Mouse (Mus musculus) C2C12 (cell line): ENCODE data around the gene Epha1. TPM values are rescaled to one million over a fixed set of nuclear protein-coding genes. Genes with fewer than 3 reads are reported as not detected.

Source experiments
- H3K27me3 ChIP-seq: one replicate; pipeline ENCODE4 v1.6.1; 2011; ENCODE audit not compliant: control insufficient read depth, insufficient read depth, insufficient read length
- H3K36me3 ChIP-seq: one replicate; pipeline ENCODE4 v1.6.1; 2011; ENCODE audit not compliant: control insufficient read depth, insufficient read depth
- H3K4me3 ChIP-seq: one replicate; pipeline ENCODE4 v1.5.1; 2011; ENCODE audit warnings: mild to moderate bottlenecking, control low read depth; ENCODE audit not compliant: poor library complexity, insufficient read depth, severe bottlenecking
- H3K79me2 ChIP-seq: one replicate; pipeline ENCODE4 v1.6.1; 2011; ENCODE audit not compliant: control insufficient read depth, insufficient read depth
- H3K79me3 ChIP-seq: one replicate; pipeline ENCODE4 v1.6.1; 2011; ENCODE audit warnings: low read depth, control low read depth
- H3ac ChIP-seq: one replicate; pipeline ENCODE3; 2011; ENCODE audit warnings: low read depth; ENCODE audit not compliant: control insufficient read depth, insufficient read length
- CEBPB ChIP-seq: IDR thresholded peaks from one replicate; pipeline ENCODE4 v1.6.1; 2011; ENCODE audit warnings: low read depth, mild to moderate bottlenecking, control low read depth, moderate library complexity
- CTCF ChIP-seq: IDR thresholded peaks from one replicate; pipeline ENCODE4 v1.5.1; 2011; ENCODE audit not compliant: control insufficient read depth, insufficient read depth, insufficient read length
- FOSL1 ChIP-seq: IDR thresholded peaks from one replicate; pipeline ENCODE4 v1.8.0; 2011; ENCODE audit warnings: mild to moderate bottlenecking, low read length; ENCODE audit not compliant: poor library complexity, insufficient read depth, severe bottlenecking
- MAX ChIP-seq: IDR thresholded peaks from one replicate; pipeline ENCODE4 v1.6.1; 2011; ENCODE audit warnings: mild to moderate bottlenecking, control low read depth
- MYOD1 ChIP-seq: IDR thresholded peaks from one replicate; pipeline ENCODE4 v1.6.1; 2011; ENCODE audit warnings: low read depth; ENCODE audit not compliant: control insufficient read depth, insufficient read length
- MYOG ChIP-seq: IDR thresholded peaks from one replicate; pipeline ENCODE4 v1.6.1; 2011; ENCODE audit not compliant: control insufficient read depth, insufficient read length; ENCODE audit errors: extremely low read depth
- USF1 ChIP-seq: IDR thresholded peaks from one replicate; pipeline ENCODE4 v1.6.1; 2011; ENCODE audit warnings: low read depth, mild to moderate bottlenecking, control low read depth, moderate library complexity
- polyA plus RNA-seq: library from polyadenylated mRNA; unstranded; fragments of >200 nt; fragmentation: generic; extraction: Trizol; gene quantifications from one replicate; pipeline ENCODE4 v1.2.1, GENCODE M21; 2012; ENCODE audit warnings: missing spikeins

Epha1 gene
- polyA plus RNA-seq, 1 experiment, result 8.4 TPM

GRCm38 (mm10) chr6:42328757-42329156, 44.3 kb downstream of the Epha1 start:
- Histone ChIP-seq H3ac (no peak overlapping the region), H3K4me3 (no peak overlapping the region), H3K79me3 (no peaks in the 10 kb centered on the region), H3K36me3 (no peaks in the 10 kb centered on the region), H3K79me2 (no peaks in the 10 kb centered on the region), H3K27me3 (no peaks in the 10 kb centered on the region)
- no peak for TF ChIP-seq USF1
- no peak for TF ChIP-seq FOSL1
- TF ChIP-seq CTCF, result no peak
- TF ChIP-seq CEBPB, result no peak
- no peak for TF ChIP-seq MYOD1
- TF ChIP-seq MYOG, result no peak
- TF ChIP-seq MAX, result no peak

- Histone ChIP-seq H3K79me2 (no peaks in the 10 kb centered on the region), H3ac (no peak overlapping the region), H3K36me3 (no peaks in the 10 kb centered on the region), H3K27me3 (no peaks in the 10 kb centered on the region), H3K4me3 (no peak overlapping the region), H3K79me3 (no peaks in the 10 kb centered on the region)
- TF ChIP-seq MYOD1, result no peak
- no peak for TF ChIP-seq USF1
- TF ChIP-seq MYOG, result no peak
- TF ChIP-seq CTCF, result no peak
- no peak for TF ChIP-seq FOSL1
- TF ChIP-seq CEBPB, result no peak
- no peak for TF ChIP-seq MAX
Observed at GRCm38 (mm10) chr6:42326509-42326908, 46.6 kb downstream of the Epha1 start.

DNA sequence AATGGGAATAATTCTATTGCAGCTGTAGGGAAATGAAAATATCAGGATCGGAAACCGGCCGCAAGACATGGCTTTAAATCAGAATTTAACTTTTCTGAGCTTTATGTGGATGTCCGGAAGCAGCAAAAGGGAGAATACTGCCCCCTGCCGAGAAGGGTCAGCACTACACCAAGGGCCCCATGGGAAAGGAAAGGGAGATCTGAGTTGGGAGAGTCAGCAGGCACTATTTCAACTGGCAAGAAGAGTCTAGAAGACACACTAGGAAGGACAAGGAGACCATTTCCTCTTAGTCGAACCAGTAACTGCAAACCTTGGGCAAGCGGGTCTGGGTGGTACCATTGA, 47.8 kb downstream of the Epha1 start:
- TF ChIP-seq MYOG (no peak), USF1 (no peak), FOSL1 (no peak), MYOD1 (no peak), CEBPB (no peak), CTCF (peak; percentile 44), MAX (peak; percentile 28)
- Histone ChIP-seq H3ac (peak overlapping the region; percentile 71), H3K4me3 (peak overlapping the region; percentile 39), H3K27me3 (no peaks in the 10 kb centered on the region), H3K79me3 (no peaks in the 10 kb centered on the region), H3K36me3 (no peaks in the 10 kb centered on the region), H3K79me2 (no peaks in the 10 kb centered on the region)

- Histone ChIP-seq H3K4me3 (peak within 1 kb of the TSS; percentile 39), H3ac (peak within 1 kb of the TSS; percentile 71), H3K36me3 (no peaks in the 10 kb centered on the region), H3K79me2 (no peaks in the 10 kb centered on the region), H3K27me3 (no peaks in the 10 kb centered on the region), H3K79me3 (no peaks in the 10 kb centered on the region)
- TF ChIP-seq USF1, result no peak
- TF ChIP-seq FOSL1, result no peak
Observed at GRCm38 (mm10) chr6:42324482-42325267, 48.4 kb downstream of the Epha1 start, which contains the start of gene Fam131b. Fam131b (minus strand) TSS chr6:42324643.

GRCm38 (mm10) chr6:42324067-42324481, 49.0 kb downstream of the Epha1 start:
- Histone ChIP-seq H3ac (peak overlapping the region; percentile 71), H3K79me2 (no peaks in the 10 kb centered on the region), H3K79me3 (no peaks in the 10 kb centered on the region), H3K4me3 (peak overlapping the region; percentile 39), H3K27me3 (no peaks in the 10 kb centered on the region), H3K36me3 (peaks cover under 1% of the 10 kb centered on the region)
- TF ChIP-seq MAX, result no peak
- TF ChIP-seq CTCF, result no peak
- no peak for TF ChIP-seq USF1
- TF ChIP-seq CEBPB, result no peak
- no peak for TF ChIP-seq MYOG
- TF ChIP-seq MYOD1, result no peak
- TF ChIP-seq FOSL1, result no peak

DNA sequence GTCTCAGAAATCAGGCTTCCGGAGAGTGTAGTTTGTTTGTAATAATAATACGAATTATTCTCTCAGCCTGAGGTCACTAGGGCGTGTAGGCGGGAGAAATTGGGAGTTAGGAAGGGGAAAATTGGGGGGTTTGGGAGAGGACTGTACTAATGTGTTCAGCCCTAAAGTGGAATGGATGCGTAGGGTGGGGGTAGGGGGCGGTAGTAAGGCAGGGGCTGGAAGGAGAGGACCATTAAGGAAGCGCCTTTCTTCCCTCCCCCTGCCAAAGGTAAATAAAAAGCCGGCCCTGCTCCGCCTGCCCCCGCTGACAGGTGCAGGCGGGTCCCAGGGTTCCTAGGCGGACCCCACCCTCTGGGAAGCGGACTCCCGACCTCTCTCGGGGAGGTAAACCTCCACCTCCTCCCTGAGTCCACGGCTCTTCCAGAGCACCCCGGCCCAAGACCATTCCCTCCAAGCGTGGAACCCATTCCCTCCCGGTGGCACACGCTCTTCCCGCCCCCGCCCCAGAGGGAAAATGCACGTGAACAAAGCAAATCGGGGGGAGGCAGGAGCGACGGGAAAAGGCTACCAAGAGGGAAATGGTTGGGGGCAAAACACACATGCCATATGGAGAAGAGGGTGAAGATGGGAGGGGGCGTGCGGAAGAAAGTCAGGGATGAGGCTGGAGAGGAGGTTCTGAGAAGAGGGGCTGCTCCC, 49.5 kb downstream of the Epha1 start:
- no peak for TF ChIP-seq MAX
- Histone ChIP-seq H3K36me3 (peaks cover 6% of the 10 kb centered on the region), H3K4me3 (peak overlapping the region; percentile 39), H3K79me2 (no peaks in the 10 kb centered on the region), H3ac (peak overlapping the region; percentile 71), H3K27me3 (no peaks in the 10 kb centered on the region), H3K79me3 (no peaks in the 10 kb centered on the region)
